Mouse (Mus musculus): ENCODE data around the gene Kif12. TPM values are rescaled to one million over a fixed set of nuclear protein-coding genes. Genes with fewer than 3 reads are reported as not detected.
A peak's percentile ranks its signal among the peaks of the same experiment; 100 is the strongest.

The Kif12 gene
- not detected in 2 replicates for polyA plus RNA-seq (2015; fragmentation: Nextera tagmentation; extraction: Ambion mirVana)

DNA sequence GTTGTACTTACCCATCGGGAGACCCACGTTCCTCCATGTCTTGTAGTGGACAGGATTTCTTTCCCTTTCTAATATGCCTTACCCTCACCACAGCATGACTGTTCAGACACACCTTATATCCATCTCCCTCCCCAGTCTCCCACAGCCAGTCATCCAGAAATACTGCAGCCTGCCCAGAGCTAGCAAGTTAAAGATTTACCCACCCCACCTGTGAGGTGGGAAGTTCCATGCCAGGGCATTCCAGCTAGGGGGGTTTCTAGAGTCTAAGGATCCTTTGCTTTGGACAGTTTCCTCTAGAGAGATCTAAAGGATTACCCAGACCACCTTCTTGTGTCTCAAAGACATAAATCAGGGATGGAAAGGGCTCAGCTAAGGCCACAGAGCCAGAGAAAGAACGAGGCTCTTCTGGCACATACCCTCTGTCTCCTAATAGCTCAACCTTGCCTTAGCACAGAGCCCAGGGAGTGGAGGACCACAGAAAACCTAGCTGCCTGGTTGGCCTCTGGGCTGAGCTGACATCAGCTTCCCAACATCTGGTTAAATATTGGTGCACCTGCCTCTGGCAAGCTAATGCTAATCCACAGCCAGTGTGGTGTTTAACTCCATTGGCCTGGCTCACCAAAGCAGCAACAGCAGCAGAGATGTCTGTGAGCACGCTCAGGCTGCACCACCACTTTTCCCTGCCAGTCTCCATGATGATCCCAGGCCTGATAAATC, at the start of gene Kif12:
Gene Kif12 (minus strand): TSS at position 163 of the 717 bp plus-strand sequence.
- H3K4me3 ChIP-seq (replicated peaks): no peak within 1 kb of the TSS

GRCm38 (mm10) chr4:63221096-63221958, 49.4 kb upstream of the Kif12 start:
- H3K36me3 ChIP-seq: peaks cover 31% of the 10 kb centered on the region
- ATAC-seq (ENCODE audit: insufficient number of reproducible peaks, low FRiP score, low TSS enrichment, low read depth): no peak

More for the DNA sequence above, at the start of gene Kif12:
- H3K9ac ChIP-seq: no peak within 1 kb of the TSS
- no peaks in the 10 kb centered on the region for H3K9me3 ChIP-seq (replicated peaks)
- peaks cover 22% of the 10 kb centered on the region for H3K27me3 ChIP-seq
- H3K27ac ChIP-seq (replicated peaks): no peak within 1 kb of the TSS
- no peak within 1 kb of the TSS for H3K4me2 ChIP-seq (replicated peaks)
- no peak for ATAC-seq (ENCODE audit: insufficient number of reproducible peaks, low FRiP score, low TSS enrichment, low read depth)
- 73% methylated on average over 4 of the region's 4 CpGs for WGBS
- H3K36me3 ChIP-seq: no peaks in the 10 kb centered on the region
- no peaks in the 10 kb centered on the region for H3K4me1 ChIP-seq

DNA sequence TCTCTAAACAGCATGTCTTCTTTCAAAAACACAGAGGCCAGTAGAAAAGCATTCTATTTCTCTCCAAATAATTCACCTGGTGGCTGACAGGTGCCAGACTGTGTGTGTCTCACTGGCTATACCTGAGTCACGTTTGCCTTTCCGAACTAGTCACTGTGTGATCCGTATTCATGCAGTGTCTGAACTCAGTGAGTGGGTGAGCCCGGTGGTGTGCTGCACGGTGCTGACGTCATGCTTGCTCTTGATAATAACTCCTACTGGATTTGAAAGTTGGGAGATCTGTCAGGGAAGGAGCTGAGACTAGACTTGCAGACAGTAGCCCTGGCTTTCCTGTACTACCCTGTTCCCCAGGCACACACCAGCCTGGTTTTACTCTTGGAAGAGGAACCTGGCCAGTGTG, 47.7 kb upstream of the Kif12 start:
- no peak for ATAC-seq (ENCODE audit: insufficient number of reproducible peaks, low FRiP score, low TSS enrichment, low read depth)
- 82% methylated on average over 6 of the region's 6 CpGs for WGBS

More at GRCm38 (mm10) chr4:63221096-63221958, 49.4 kb upstream of the Kif12 start:
- Histone ChIP-seq H3K4me1 (peaks cover 64% of the 10 kb centered on the region), H3K27me3 (no peaks in the 10 kb centered on the region), H3K4me2 (replicated peaks) (no peak overlapping the region), H3K9ac (no peak overlapping the region), H3K4me3 (replicated peaks) (no peak overlapping the region), H3K9me3 (replicated peaks) (no peaks in the 10 kb centered on the region), H3K27ac (replicated peaks) (no peak overlapping the region)
- 76% methylated on average over 15 of the region's 15 CpGs for WGBS

DNA sequence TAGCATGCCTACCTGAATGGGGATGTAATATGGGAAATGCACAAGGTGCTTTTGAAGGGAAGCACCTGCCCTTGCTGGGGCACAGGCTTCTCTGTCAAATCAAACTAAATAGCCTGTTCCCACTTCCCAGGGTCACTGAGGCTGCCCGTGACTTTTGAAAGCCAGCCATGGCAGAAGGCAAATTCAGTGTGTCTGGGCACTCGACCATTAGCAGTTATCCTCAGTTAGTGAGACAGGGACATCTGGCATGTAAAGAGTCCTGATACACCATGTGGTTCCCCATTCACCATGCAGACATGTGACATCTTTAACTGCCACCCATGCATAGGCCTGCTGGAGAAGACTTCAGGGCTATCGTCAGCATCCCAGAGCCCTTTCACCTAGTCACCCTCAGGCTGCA, 47.1 kb upstream of the Kif12 start:
- H3K27ac ChIP-seq (replicated peaks): no peak overlapping the region

More for the DNA sequence above, 47.7 kb upstream of the Kif12 start:
- Histone ChIP-seq H3K9ac (no peak overlapping the region), H3K36me3 (peaks cover 23% of the 10 kb centered on the region), H3K27me3 (peaks cover 3% of the 10 kb centered on the region; the same call in 1 of the 2 replicates), H3K4me1 (peaks cover 57% of the 10 kb centered on the region), H3K9me3 (replicated peaks) (no peaks in the 10 kb centered on the region), H3K4me3 (replicated peaks) (no peak overlapping the region), H3K4me2 (replicated peaks) (no peak overlapping the region), H3K27ac (replicated peaks) (no peak overlapping the region)

GRCm38 (mm10) chr4:63217513-63217912, 45.6 kb upstream of the Kif12 start:
- H3K27me3 ChIP-seq: peaks cover 19% of the 10 kb centered on the region
- no peaks in the 10 kb centered on the region for H3K9me3 ChIP-seq (replicated peaks)
- peak overlapping the region; percentile 71; the same call in 1 of the 2 replicates for H3K27ac ChIP-seq (replicated peaks)
- 0 out of 2 replicates have a peak, but pooled peaks cover 9% of the 10 kb centered on the region for H3K36me3 ChIP-seq
- peak overlapping the region; percentile 98; the same call in 1 of the 2 replicates for H3K4me2 ChIP-seq (replicated peaks)
- peaks cover 67% of the 10 kb centered on the region for H3K4me1 ChIP-seq
- no peak overlapping the region for H3K9ac ChIP-seq
- WGBS: 74% methylated on average over 6 of the region's 6 CpGs
- H3K4me3 ChIP-seq (replicated peaks): peak overlapping the region; percentile 78; the same call in 1 of the 2 replicates
- no peak for ATAC-seq (ENCODE audit: insufficient number of reproducible peaks, low FRiP score, low TSS enrichment, low read depth)

More for the DNA sequence above, 47.1 kb upstream of the Kif12 start:
- WGBS: 77% methylated on average over 3 of the region's 3 CpGs
- Histone ChIP-seq H3K27me3 (peaks cover 9% of the 10 kb centered on the region; the same call in 1 of the 2 replicates), H3K9ac (no peak overlapping the region), H3K9me3 (replicated peaks) (no peaks in the 10 kb centered on the region), H3K36me3 (peaks cover 17% of the 10 kb centered on the region; the same call in 1 of the 2 replicates), H3K4me2 (replicated peaks) (no peak overlapping the region), H3K4me3 (replicated peaks) (no peak overlapping the region), H3K4me1 (peaks cover 59% of the 10 kb centered on the region)
- no peak for ATAC-seq (ENCODE audit: insufficient number of reproducible peaks, low FRiP score, low TSS enrichment, low read depth)

DNA sequence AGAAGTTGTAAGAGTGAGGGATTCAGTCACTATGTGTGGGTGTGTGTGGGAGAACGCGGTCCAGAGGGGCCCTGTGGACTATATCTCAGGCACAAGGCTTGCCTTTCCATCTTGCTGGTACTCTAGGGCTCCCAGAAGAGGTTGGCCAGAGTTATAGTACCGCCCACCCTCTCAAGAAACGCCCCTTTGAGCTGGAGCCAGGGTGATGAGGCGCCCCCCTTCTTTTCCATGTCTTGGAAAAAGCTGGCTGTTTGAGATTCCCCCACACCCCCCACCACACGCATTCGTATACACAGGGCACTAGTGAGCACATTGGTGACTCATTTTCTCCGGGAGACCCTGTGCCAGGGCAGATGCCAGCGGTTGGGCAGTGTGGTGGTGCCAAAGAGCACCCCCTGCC, 44.6 kb upstream of the Kif12 start:
- H3K4me1 ChIP-seq: peaks cover 59% of the 10 kb centered on the region
- peaks cover 25% of the 10 kb centered on the region for H3K27me3 ChIP-seq
- WGBS: 20% methylated on average over 9 of the region's 9 CpGs

DNA sequence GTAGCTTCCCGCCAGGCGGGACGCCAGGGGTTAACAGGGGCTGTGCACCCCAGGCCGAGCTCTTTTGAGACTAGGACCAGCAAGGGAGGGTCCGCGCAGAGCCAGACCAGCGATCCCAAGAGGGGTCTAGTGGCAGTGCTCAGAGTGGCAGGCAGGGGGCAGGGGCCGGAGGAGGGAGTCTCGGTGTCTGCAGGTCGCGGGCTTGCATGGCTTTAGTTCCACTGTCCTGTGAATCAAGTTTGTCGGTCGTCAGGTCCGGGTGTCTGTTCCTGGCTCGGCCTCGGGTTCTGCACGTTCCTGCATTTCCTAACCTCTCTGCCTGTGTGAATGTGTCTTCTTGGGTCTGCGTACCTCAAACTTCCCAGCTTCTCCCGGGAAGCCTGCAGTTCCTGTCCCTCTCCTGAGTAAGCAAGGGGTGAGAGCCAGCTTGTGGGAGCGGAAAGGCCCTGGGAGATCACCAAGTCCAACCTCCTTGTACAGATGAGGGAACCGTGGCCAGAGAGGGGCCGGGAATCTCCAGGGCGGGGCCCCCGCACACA, 44.1 kb upstream of the Kif12 start:
- Histone ChIP-seq H3K27ac (replicated peaks) (peak overlapping the region; percentile 85), H3K9me3 (replicated peaks) (no peaks in the 10 kb centered on the region), H3K36me3 (no peaks in the 10 kb centered on the region), H3K27me3 (peaks cover 25% of the 10 kb centered on the region), H3K4me1 (peaks cover 59% of the 10 kb centered on the region), H3K9ac (peak overlapping the region; percentile 84), H3K4me2 (replicated peaks) (peak overlapping the region; percentile 98), H3K4me3 (replicated peaks) (peak overlapping the region; percentile 78)
- WGBS: 1% methylated on average over 24 of the region's 24 CpGs
- peak; percentile 11; the same call in 1 of the 2 replicates for ATAC-seq (ENCODE audit: insufficient number of reproducible peaks, low FRiP score, low TSS enrichment, low read depth)

More for the DNA sequence above, 44.6 kb upstream of the Kif12 start:
- peak; percentile 68 for ATAC-seq (ENCODE audit: insufficient number of reproducible peaks, low FRiP score, low TSS enrichment, low read depth)
- H3K4me3 ChIP-seq (replicated peaks): peak overlapping the region; percentile 78
- H3K9me3 ChIP-seq (replicated peaks): no peaks in the 10 kb centered on the region
- peak overlapping the region; percentile 85 for H3K27ac ChIP-seq (replicated peaks)
- peak overlapping the region; percentile 84 for H3K9ac ChIP-seq
- no peaks in the 10 kb centered on the region for H3K36me3 ChIP-seq
- H3K4me2 ChIP-seq (replicated peaks): peak overlapping the region; percentile 98

DNA sequence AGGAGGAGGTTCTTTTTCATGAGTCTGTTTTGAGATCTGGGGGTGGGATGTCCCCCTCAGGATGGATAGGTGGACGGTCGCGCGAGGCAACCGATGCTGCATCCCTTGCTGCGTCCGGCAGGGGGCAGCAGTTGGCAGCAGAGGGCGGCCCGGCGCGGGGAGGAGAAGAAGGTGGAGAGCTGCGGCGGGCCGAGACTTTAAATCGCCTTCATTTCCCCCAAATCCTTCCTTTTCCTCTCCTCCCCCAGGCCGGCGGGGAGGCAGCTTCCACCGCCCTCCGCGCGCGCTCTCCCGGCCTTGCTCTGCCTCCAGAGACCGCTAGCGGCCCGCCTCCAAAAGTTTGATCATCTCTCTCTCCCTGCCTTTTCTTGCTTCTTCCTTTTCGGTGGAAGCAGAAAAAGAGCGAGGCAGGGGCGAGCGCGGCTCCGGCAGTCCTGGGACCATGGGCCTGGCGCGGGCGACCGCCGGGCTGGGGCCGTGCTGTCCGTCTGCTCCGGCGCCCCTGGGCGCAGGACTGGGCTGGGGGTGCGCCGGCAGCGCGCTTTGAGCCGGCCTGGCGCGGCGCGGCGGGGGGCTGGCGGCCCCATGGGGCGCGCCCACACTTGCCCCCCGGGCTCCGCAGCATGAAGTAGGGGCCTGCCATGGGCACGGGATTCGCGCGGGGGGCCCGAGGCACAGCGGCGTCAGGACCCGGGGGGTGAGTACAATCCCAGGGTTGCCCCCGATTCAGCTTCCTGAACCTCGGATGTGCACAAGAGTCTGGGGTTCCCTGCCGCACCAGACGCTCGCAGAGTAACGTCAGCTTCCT, 43.5 kb upstream of the Kif12 start:
- no peaks in the 10 kb centered on the region for H3K9me3 ChIP-seq (replicated peaks)
- WGBS: under 1% methylated on average over 64 of the region's 71 CpGs
- H3K27ac ChIP-seq (replicated peaks): peak overlapping the region; percentile 85
- peaks cover 25% of the 10 kb centered on the region for H3K27me3 ChIP-seq
- peak overlapping the region; percentile 98 for H3K4me2 ChIP-seq (replicated peaks)
- peak; percentile 27; the same call in 1 of the 2 replicates for ATAC-seq (ENCODE audit: insufficient number of reproducible peaks, low FRiP score, low TSS enrichment, low read depth)
- no peaks in the 10 kb centered on the region for H3K36me3 ChIP-seq
- H3K9ac ChIP-seq: peak overlapping the region; percentile 84
- H3K4me1 ChIP-seq: peaks cover 59% of the 10 kb centered on the region
- peak overlapping the region; percentile 78 for H3K4me3 ChIP-seq (replicated peaks)

DNA sequence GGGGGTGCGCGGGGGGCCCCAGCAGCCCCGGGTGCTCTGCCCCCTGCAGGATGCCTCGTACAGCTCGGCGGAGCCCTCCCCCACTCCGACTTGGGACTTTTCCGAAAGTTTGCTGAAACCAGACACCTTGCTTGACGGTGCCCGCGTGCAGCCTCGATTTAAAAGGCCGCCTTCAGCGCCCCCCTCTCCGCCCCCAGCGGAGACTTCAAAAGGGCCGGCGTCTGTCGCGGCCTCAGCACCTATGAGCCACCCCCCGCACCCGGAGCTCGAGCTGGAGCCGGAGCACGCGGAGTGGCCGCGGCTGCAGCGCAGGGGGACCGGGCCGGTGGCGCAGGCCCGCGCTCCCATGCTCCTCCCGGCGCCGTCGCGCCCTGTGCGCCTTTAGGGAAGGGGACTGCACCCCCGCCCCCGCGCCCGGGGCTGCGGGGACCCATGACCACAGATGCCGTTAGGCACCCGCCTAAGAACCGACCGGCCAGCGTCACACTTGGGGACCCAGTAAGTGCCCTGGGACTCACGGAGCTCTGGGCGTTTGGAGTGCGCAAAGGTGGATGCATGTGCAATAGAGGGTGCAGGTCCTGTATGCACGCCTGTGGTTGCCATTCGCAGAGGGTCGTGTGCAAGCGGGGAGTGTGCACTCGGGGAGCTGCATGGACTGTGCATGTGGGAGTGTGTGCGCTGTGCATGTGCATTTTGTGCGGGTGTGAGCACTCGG, 42.1 kb upstream of the Kif12 start, which contains the start of gene Col27a1:
Gene Col27a1 (plus strand): TSS at position 98 of the 715 bp plus-strand sequence.
- peak within 1 kb of the TSS; percentile 98 for H3K4me2 ChIP-seq (replicated peaks)
- 0 out of 2 replicates have a peak, but pooled peaks have one; percentile 27 for ATAC-seq (ENCODE audit: insufficient number of reproducible peaks, low FRiP score, low TSS enrichment, low read depth)
- no peaks in the 10 kb centered on the region for H3K36me3 ChIP-seq
- H3K27ac ChIP-seq (replicated peaks): 0 out of 2 replicates have a peak within 1 kb of the TSS, but pooled peaks have one; percentile 17
- H3K9ac ChIP-seq: peak within 1 kb of the TSS; percentile 35
- peak within 1 kb of the TSS; percentile 78 for H3K4me3 ChIP-seq (replicated peaks)
- no peaks in the 10 kb centered on the region for H3K9me3 ChIP-seq (replicated peaks)
- H3K4me1 ChIP-seq: peaks cover 49% of the 10 kb centered on the region
- peaks cover 25% of the 10 kb centered on the region for H3K27me3 ChIP-seq
- 1% methylated on average over 61 of the region's 61 CpGs for WGBS

DNA sequence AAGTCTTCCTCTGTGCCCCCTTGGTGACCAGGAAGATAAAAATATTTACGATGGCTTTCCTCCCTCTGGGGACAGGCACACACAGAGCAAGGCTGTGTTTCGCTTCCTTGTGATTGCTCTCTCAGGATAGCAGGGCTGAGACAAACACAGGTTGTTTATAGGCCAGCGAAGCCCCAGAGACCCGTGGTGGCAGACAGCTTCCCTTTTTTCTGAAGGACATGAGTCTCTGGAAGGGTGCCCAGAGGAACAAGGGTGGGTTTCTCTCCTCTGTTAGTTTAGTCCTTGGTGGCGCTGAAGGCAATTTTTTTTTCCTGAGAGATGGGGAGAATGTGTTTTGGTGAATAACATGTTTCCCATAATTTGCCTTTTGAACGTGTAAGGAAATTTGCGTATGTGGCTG, 33.7 kb upstream of the Kif12 start:
- no peak overlapping the region for H3K4me3 ChIP-seq (replicated peaks)
- H3K4me2 ChIP-seq (replicated peaks): no peak overlapping the region
- H3K27me3 ChIP-seq: no peaks in the 10 kb centered on the region
- no peak for ATAC-seq (ENCODE audit: insufficient number of reproducible peaks, low FRiP score, low TSS enrichment, low read depth)
- no peaks in the 10 kb centered on the region for H3K9me3 ChIP-seq (replicated peaks)
- no peaks in the 10 kb centered on the region for H3K4me1 ChIP-seq
- H3K9ac ChIP-seq: no peak overlapping the region
- 65% methylated on average over 7 of the region's 7 CpGs for WGBS
- H3K27ac ChIP-seq (replicated peaks): no peak overlapping the region
- H3K36me3 ChIP-seq: no peaks in the 10 kb centered on the region

Measured in embryonic facial prominence, embryonic 15.5 days (tissue).